Mouse (Mus musculus) kidney, adult 2 months (tissue): ENCODE measurements around the gene Dyrk1b.
"Not testable (repeated sequence)": the region's sequence is repeated elsewhere in the genome, so short reads cannot be mapped to it uniquely, and the experiment has no call there.

Source experiments
- CTCF ChIP-seq: fragments of 200-500 bp; conservative IDR thresholded peaks from 2 replicates; pipeline ENCODE4 v1.5.1; 2011; ENCODE audit warnings: low read depth, mild to moderate bottlenecking, control low read depth, low read length, moderate library complexity, mixed read lengths; ENCODE audit not compliant: insufficient read depth, insufficient read length
- POLR2A ChIP-seq: fragments of 200-500 bp; IDR thresholded peaks from one replicate; pipeline ENCODE4 v1.6.1; 2011; ENCODE audit warnings: low read depth, low read length, control low read depth

GRCm38 (mm10) chr7:28215950-28216349 lies 36.7 kb downstream of the Dyrk1b start:
- not testable (repeated sequence) for TF ChIP-seq CTCF, POLR2A
